Mouse (Mus musculus): ENCODE results near the gene BC107364.
A peak's percentile ranks its signal among the peaks of the same experiment; 100 is the strongest.
"Not testable (repeated sequence)": the region's sequence is repeated elsewhere in the genome, so short reads cannot be mapped to it uniquely, and the experiment has no call there.

DNA sequence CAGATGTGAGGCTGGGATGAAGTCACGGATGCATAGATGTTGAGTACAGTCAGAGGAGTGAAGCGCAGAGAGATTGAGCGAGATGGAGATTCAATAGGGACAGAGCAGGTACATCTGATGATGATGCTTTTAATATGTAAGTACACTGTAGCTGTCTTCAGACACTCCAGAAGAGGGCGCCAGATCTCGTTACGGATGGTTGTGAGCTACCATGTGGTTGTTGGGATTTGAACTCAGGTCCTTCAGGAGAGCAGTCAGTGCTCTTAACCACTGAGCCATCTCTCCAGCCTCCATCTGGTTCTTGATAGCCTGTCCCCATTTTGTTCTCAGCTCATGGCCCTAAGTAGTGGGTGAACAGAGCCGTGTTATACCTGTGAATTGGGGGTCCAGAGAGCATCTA, 30.9 kb upstream of the BC107364 start:
- TF ChIP-seq CTCF (IDR thresholded peaks at IDR 0.05; ENCODE audit: low read depth, low read length): peak; percentile 29
- TF ChIP-seq POLR2A (IDR thresholded peaks at IDR 0.05; ENCODE audit: insufficient read depth, low read length); EP300 (IDR thresholded peaks at IDR 0.05; ENCODE audit: insufficient read depth, low read depth, low read length): not testable (repeated sequence)
